Mouse (Mus musculus) CH12.LX (cell line): ENCODE data around the gene Mrpl14. TPM values are rescaled to one million over a fixed set of nuclear protein-coding genes. Genes with fewer than 3 reads are reported as not detected.
A peak's percentile ranks its signal among the peaks of the same experiment; 100 is the strongest.

Source experiments
- DNase-seq: peaks from one replicate; pipeline ENCODE4 v3.0.0-alpha.2; 2013; ENCODE audit errors: extremely low read depth
- H3K27ac ChIP-seq: 2 replicates; pipeline ENCODE4 v1.5.1; 2012; ENCODE audit warnings: low read depth, mild to moderate bottlenecking, control low read depth, moderate library complexity; ENCODE audit not compliant: insufficient read depth
- H3K27me3 ChIP-seq: replicated peaks from 2 replicates; pipeline ENCODE3; 2012; ENCODE audit warnings: inconsistent platforms
- H3K36me3 ChIP-seq, 2 experiments: replicated peaks in 1 of 2; 2 replicates each; pipeline versions ENCODE3 to v1.6.1; 2012; ENCODE audit warnings: inconsistent platforms in 1 of 2, low read length in 1 of 2, mild to moderate bottlenecking in 1 of 2, mixed read lengths in 1 of 2, moderate library complexity in 1 of 2; ENCODE audit not compliant: control insufficient read depth in 1 of 2, insufficient read depth in 1 of 2
- H3K4me1 ChIP-seq, 2 experiments: 2 replicates each; pipeline ENCODE4 v1.6.1; 2012; ENCODE audit warnings: inconsistent platforms in 1 of 2, moderate library complexity in 1 of 2; ENCODE audit not compliant: insufficient read depth in 2 of 2, control insufficient read depth in 1 of 2
- H3K4me2 ChIP-seq: 2 replicates; pipeline ENCODE4 v1.6.1; 2012; ENCODE audit warnings: low read depth, mild to moderate bottlenecking, control low read depth; ENCODE audit not compliant: poor library complexity, insufficient read depth, severe bottlenecking
- H3K4me3 ChIP-seq, 3 experiments: fragments of 150-350 bp in 1 of 3; sonication (generic) in 1 of 3; replicated peaks in 1 of 3; 2 replicates each; pipeline versions ENCODE3 to v1.5.1; 2011 to 2012; ENCODE audit warnings: low read depth in 2 of 3, low read length in 2 of 3, mild to moderate bottlenecking in 2 of 3, moderate library complexity in 2 of 3, control low read depth in 1 of 3, improper control_type of control experiment in 1 of 3, inconsistent platforms in 1 of 3, mixed read lengths in 1 of 3; ENCODE audit not compliant: poor library complexity in 1 of 3
- H3K79me2 ChIP-seq: replicated peaks from 2 replicates; pipeline ENCODE4 v1.6.1; 2012; ENCODE audit warnings: mild to moderate bottlenecking, moderate library complexity; ENCODE audit not compliant: control insufficient read depth, poor library complexity, insufficient read depth, severe bottlenecking; ENCODE audit errors: extremely low read depth
- H3K9ac ChIP-seq: 2 replicates; pipeline ENCODE4 v1.6.1; 2012; ENCODE audit warnings: low read depth, mild to moderate bottlenecking, control low read depth, moderate library complexity; ENCODE audit not compliant: insufficient read depth
- H3K9me3 ChIP-seq: replicated peaks from 2 replicates; pipeline ENCODE3; 2012; ENCODE audit warnings: low read length, inconsistent platforms, mixed read lengths
- BHLHE40 ChIP-seq: IDR thresholded peaks from 2 replicates; pipeline ENCODE4 v1.6.1; 2011; ENCODE audit warnings: mild to moderate bottlenecking, low read depth, low read length, improper control_type of control experiment
- CHD2 ChIP-seq: IDR thresholded peaks from 2 replicates; pipeline ENCODE4 v1.6.1; 2011; ENCODE audit warnings: low read length, improper control_type of control experiment
- EP300 ChIP-seq: IDR thresholded peaks from 2 replicates; pipeline ENCODE4 v1.6.1; 2011; ENCODE audit warnings: low read length, improper control_type of control experiment
- KAT2A ChIP-seq: IDR thresholded peaks from 2 replicates; pipeline ENCODE4 v1.6.1; 2012; ENCODE audit warnings: low read length, improper control_type of control experiment, inconsistent platforms; ENCODE audit not compliant: insufficient replicate concordance
- MYC ChIP-seq: IDR thresholded peaks from 2 replicates; pipeline ENCODE4 v1.6.1; 2011; ENCODE audit warnings: low read depth, mild to moderate bottlenecking, improper control_type of control experiment, low read length
- NRF1 ChIP-seq: IDR thresholded peaks from 2 replicates; pipeline ENCODE4 v1.6.1; 2014; ENCODE audit warnings: low read depth, mild to moderate bottlenecking, inconsistent platforms, low read length, improper control_type of control experiment, moderate library complexity
- SIN3A ChIP-seq: IDR thresholded peaks from 2 replicates; pipeline ENCODE4 v1.6.1; 2012; ENCODE audit warnings: low read length, improper control_type of control experiment, inconsistent platforms
- UBTF ChIP-seq: IDR thresholded peaks from 2 replicates; pipeline ENCODE4 v1.6.1; 2012; ENCODE audit warnings: low read depth, mild to moderate bottlenecking, inconsistent platforms, low read length, improper control_type of control experiment, moderate library complexity
- ZKSCAN1 ChIP-seq: IDR thresholded peaks from 2 replicates; pipeline ENCODE4 v1.6.1; 2012; ENCODE audit warnings: low read depth, inconsistent platforms, low read length, improper control_type of control experiment, borderline replicate concordance
- ZMIZ1 ChIP-seq: IDR thresholded peaks from 2 replicates; pipeline ENCODE4 v1.6.1; 2012; ENCODE audit warnings: low read depth, mild to moderate bottlenecking, inconsistent platforms, low read length, improper control_type of control experiment
- ZNF384 ChIP-seq: IDR thresholded peaks from 2 replicates; pipeline ENCODE4 v1.6.1; 2012; ENCODE audit warnings: low read depth, low read length, improper control_type of control experiment, inconsistent platforms
- dilution Hi-C: fragments of 300-500 bp; cut with MboI; formaldehyde crosslinking; loops from 2 replicates; pipeline ENCODE4 v1.14.3; 2020; ENCODE audit warnings: low sequenced_read_pairs; ENCODE audit not compliant: extremely low pct_unique_long_range_greater_than_20kb, extremely low pct_ligation_motif_present
- in situ Hi-C: fragments of 300-500 bp; cut with MboI; formaldehyde crosslinking; loops from 3 replicates; pipeline ENCODE4 v1.14.3; 2019; ENCODE audit warnings: low sequenced_read_pairs, low pct_ligation_motif_present, low pct_unique_long_range_greater_than_20kb, mixed read lengths
- polyA plus RNA-seq: library from polyadenylated mRNA; unstranded; fragments of >175 nt; gene quantifications from 2 replicates; pipeline ENCODE4 v1.2.1, GENCODE M21; 2012; ENCODE audit warnings: low read depth; ENCODE audit not compliant: insufficient read length
- total RNA-seq, 2 experiments: library from RNA; depleted of rRNA; stranded (reverse); fragments of 300-350 nt in 1 of 2; fragments of >200 nt in 1 of 2; gene quantifications; 2 replicates each; pipeline ENCODE4 v1.2.3; 2012 to 2014

The Mrpl14 gene
- total and polyA plus RNA-seq, 3 experiments, result 46.1 to 62.5 (median 56.9) TPM

GRCm38 (mm10) chr17:45684667-45685131, 1.4 kb upstream of the Mrpl14 start:
- peaks cover 3% of the 10 kb centered on the region for H3K9me3 ChIP-seq
- H3K36me3 ChIP-seq, result peaks cover 0 to 10% of the 10 kb centered on the region in 2 experiments
- no peak overlapping the region for H3K9ac ChIP-seq
- TF ChIP-seq MYC, result no peak
- no peak for TF ChIP-seq ZMIZ1
- no peak for TF ChIP-seq KAT2A
- no peak for TF ChIP-seq SIN3A
- TF ChIP-seq CHD2, result no peak
- TF ChIP-seq NRF1, result no peak
- no peak overlapping the region for H3K27ac ChIP-seq
- in situ Hi-C loops (no loop called here), dilution Hi-C loops (no loop called here)
- no peak overlapping the region for H3K4me2 ChIP-seq
- H3K27me3 ChIP-seq, result no peaks in the 10 kb centered on the region
- H3K79me2 ChIP-seq, result no peaks in the 10 kb centered on the region; the same call in 1 of the 2 replicates
- DNase-seq, result no peak
- no peak overlapping the region for H3K4me3 ChIP-seq
- H3K4me1 ChIP-seq, result peaks cover 4 to 35% of the 10 kb centered on the region in 2 experiments

DNA sequence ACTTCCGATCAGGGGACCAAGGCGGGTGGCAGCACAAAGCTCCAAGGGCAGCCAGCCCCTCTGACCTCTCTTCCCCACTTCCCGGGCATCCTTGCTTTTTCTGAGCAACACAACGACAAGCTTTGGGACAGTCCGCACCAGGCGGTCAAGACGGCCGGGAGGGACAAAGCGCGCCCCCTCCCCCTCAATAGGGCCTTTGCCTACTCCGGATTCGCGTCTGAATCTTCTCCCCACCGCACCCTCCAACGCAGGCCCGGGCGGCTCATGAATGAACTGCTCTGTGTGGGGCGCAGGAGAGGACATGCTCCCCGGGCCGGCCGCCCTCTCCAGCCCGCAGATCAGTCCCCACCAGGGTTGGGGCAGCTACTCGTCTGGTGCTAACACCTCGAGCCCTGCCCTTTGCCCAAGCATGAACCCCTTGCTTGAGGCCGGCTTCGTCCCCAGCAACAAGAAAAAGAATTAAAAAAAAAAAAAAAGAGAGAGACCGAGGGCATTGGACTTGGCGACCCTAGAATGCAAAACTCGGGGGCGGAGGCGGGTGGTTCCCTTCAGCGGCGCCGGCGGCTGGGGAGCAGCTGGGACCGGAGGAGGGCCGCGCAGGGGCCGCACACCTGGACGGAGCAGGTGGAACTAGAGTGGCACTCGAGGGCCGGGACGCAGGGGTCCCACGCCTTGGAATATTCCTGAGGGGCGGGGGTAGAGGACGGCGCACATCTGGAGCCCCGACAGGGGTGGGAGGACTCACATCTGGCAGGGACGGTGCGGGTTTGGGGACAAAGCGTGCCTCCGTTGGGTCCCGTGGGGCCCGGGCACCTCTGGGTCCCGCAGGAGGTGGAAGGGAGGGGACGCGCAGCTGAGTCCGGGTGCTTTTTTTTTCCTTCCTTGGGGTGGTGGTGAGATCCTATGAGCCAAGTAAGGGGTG, 690 bp upstream of the Mrpl14 start:
- peaks cover 4 to 35% of the 10 kb centered on the region in 2 experiments for H3K4me1 ChIP-seq
- DNase-seq, result no peak
- H3K4me3 ChIP-seq, result peak overlapping the region; percentile 56 to 93 (median 72)
- no peaks in the 10 kb centered on the region for H3K27me3 ChIP-seq
- peaks cover 0 to 16% of the 10 kb centered on the region in 2 experiments for H3K36me3 ChIP-seq
- dilution Hi-C loops, result no loop called here
- no peak overlapping the region for H3K27ac ChIP-seq
- peaks cover 3% of the 10 kb centered on the region for H3K9me3 ChIP-seq
- no peaks in the 10 kb centered on the region; the same call in 1 of the 2 replicates for H3K79me2 ChIP-seq
- in situ Hi-C loops, result no loop called here
- no peak for TF ChIP-seq EP300
- no peak for TF ChIP-seq ZMIZ1
- 0 out of 2 replicates have a peak, but pooled peaks have one; percentile 6 for TF ChIP-seq BHLHE40
- peak; percentile 28; the same call in 1 of the 2 replicates for TF ChIP-seq ZNF384
- peak overlapping the region; percentile 27 for H3K9ac ChIP-seq
- H3K4me2 ChIP-seq, result peak overlapping the region; percentile 67

GRCm38 (mm10) chr17:45686716-45687115, 594 bp downstream of the Mrpl14 start, which contains the start of gene Tmem63b:
Tmem63b (minus strand) TSS chr17:45686905.
- no peak for TF ChIP-seq ZKSCAN1
- 0 out of 2 replicates have a peak, but pooled peaks have one; percentile 2 for TF ChIP-seq UBTF
- TF ChIP-seq, all 38 proteins: peak for 1

More at GRCm38 (mm10) chr17:45686716-45687115, 594 bp downstream of the Mrpl14 start, which contains the start of gene Tmem63b:
- Histone ChIP-seq H3K4me2 (peak within 1 kb of the TSS; percentile 85), H3K9me3 (peaks cover under 1% of the 10 kb centered on the region), H3K9ac (peak within 1 kb of the TSS; percentile 91), H3K36me3 (peaks cover 0 to 21% of the 10 kb centered on the region in 2 experiments), H3K79me2 (no peaks in the 10 kb centered on the region; the same call in 1 of the 2 replicates), H3K27ac (peak within 1 kb of the TSS; percentile 17; the same call in 1 of the 2 replicates), H3K27me3 (no peaks in the 10 kb centered on the region), H3K4me3 (peak within 1 kb of the TSS; percentile 69 to 93 (median 72)), H3K4me1 (peaks cover 5 to 31% of the 10 kb centered on the region in 2 experiments)
- peak; percentile 72 for DNase-seq
- dilution Hi-C loops, result no loop called here
- in situ Hi-C loops, result no loop called here
